In genomic region chr14:47386125-47386524, GRCm38 (mm10) we compare ENCODE assay signal across 16 mouse cellular contexts.
"Had no signal": no experiment of that assay in that cellular context is flagged by ENCODE, and none has a peak within 500 bp of the region (broad histone marks: within the 10 kb centered on the region; RNA-seq: fewer than 3 reads in every experiment).

No protein-coding gene starts in this region.

- DNase-seq: kidney, adult 11 months; kidney, adult 9 months; kidney, postnatal 36 days; layer of hippocampus, adult 9-11 months; layer of hippocampus, postnatal 36 days; lung, postnatal 14 days; right cerebral cortex, postnatal 25 days; thymus, postnatal 36 days had no signal

- H3K4me1 ChIP-seq: liver, embryonic 15.5 days; lung, embryonic 15.5 days; midbrain, embryonic 15.5 days; neural tube, embryonic 13.5 days had no signal

- H3K4me2 ChIP-seq: liver, embryonic 15.5 days; lung, embryonic 15.5 days; midbrain, embryonic 11.5 days; midbrain, embryonic 15.5 days; neural tube, embryonic 13.5 days had no signal

- H3K27me3 ChIP-seq: liver, embryonic 15.5 days; lung, embryonic 15.5 days; megakaryocyte, embryonic 14.5 days; midbrain, embryonic 15.5 days; neural tube, embryonic 13.5 days had no signal

- ATAC-seq: midbrain, embryonic 15.5 days had no signal

- H3K4me3 ChIP-seq: liver, embryonic 15.5 days; lung, embryonic 15.5 days; megakaryocyte, embryonic 14.5 days; midbrain, embryonic 15.5 days; neural tube, embryonic 13.5 days had no signal

- H3K27ac ChIP-seq: kidney, postnatal 0 days; liver, embryonic 15.5 days; lung, embryonic 15.5 days; macrophage; midbrain, embryonic 15.5 days; neural tube, embryonic 13.5 days had no signal

- H3K9ac ChIP-seq: liver, embryonic 15.5 days; lung, embryonic 15.5 days; midbrain, embryonic 15.5 days; neural tube, embryonic 13.5 days had no signal

- H3K36me3 ChIP-seq: midbrain, embryonic 15.5 days had no signal

- H3K9me3 ChIP-seq: liver, embryonic 15.5 days; lung, embryonic 15.5 days; midbrain, embryonic 15.5 days; neural tube, embryonic 13.5 days had no signal
